Mouse (Mus musculus): ENCODE results near the gene Hmgxb4.

Hmgxb4 gene

DNA sequence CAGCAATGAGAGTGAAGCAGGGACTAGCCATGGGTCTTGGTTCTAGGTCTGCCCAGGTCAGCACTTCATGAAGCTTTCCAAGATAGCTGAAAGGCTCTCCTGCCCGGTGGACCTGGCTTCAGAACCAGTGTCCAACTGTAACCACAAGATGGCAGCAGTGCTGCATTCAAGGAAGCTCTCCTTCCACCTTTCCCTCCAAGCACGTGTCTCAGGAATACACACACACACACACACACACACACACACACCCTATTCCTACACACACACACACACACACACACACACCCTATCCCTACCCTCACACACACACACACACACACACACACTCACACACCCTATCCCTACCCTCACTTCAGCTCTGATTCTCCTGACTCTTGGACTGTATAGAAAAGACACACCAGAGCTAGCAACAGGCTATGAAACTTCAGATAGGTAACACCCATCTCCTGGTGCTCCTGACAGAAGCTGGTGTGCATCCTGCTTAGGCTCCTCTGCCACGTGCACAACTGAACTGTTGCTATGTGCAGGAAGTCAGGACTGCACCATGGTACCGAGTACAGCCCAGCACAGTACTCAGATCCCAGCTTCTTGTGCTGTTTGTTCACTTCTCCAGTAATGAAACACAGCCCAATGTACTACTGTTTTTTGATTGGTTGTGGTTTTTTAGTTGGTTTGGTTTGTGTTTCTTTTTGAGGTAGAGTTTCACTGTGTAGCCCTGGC is 78.6 kb downstream of the Hmgxb4 start:
- peak; percentile 92 for DNase-seq (ENCODE audit: low spot score)

- DNase-seq (ENCODE audit: low spot score): no peak
These were observed 81.7 kb downstream of the Hmgxb4 start for GRCm38 (mm10) chr8:75074876-75075275.

GRCm38 (mm10) chr8:75078215-75078614 is 85.1 kb downstream of the Hmgxb4 start:
- DNase-seq (ENCODE audit: low spot score): no peak

GRCm38 (mm10) chr8:75078851-75079250 is 85.7 kb downstream of the Hmgxb4 start:
- DNase-seq (ENCODE audit: low spot score): no peak

All from adipocyte (in vitro differentiated cells).